Mouse (Mus musculus) hindlimb bud, embryonic 11.5 days (tissue): ENCODE measurements around the gene Dnttip2.

ENCODE experiments used
- DNase-seq: peaks from one replicate; pipeline ENCODE4 v3.0.0-alpha.2; 2012; ENCODE audit warnings: low read depth, low spot score; ENCODE audit errors: extremely low spot score

The Dnttip2 gene

DNA sequence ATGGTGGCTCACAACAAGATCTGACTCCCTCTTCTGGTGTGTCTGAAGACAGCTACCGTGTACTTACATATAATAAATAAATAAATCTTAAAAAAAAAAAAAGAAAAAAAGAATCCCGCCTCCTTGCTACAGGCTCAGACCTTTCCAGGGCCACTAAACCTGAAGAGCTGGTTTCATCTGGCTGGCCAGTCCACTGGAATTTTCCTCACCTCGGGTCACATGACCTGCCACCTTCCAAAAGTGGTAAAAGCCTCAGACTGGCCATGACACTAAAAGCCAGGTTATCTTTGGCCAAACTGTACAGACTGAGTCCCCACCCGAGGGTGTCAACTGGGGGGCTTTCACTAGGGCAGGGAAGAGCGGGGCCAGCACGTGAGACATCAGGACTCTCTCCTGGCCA is 49.7 kb downstream of the Dnttip2 start:
- DNase-seq, result no peak

DNA sequence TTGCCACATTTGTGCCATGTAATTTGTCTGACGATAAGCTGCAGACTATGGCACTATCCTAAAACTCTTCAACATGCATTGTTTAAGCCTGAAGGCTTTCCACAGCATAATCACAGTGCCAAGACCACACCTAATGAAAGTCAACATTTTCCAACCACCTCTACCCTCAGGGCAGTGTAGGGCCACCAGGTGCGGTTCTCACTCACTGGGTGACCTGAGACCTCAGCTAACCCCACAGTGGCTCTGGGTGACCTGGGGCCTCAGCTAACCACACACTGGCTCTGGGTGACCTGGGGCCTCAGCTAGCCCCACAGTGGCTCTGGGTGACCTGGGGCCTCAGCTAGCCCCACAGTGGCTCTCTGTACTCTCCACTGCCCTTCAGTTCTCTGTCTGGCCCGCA is 50.3 kb downstream of the Dnttip2 start:
- DNase-seq, result no peak

DNA sequence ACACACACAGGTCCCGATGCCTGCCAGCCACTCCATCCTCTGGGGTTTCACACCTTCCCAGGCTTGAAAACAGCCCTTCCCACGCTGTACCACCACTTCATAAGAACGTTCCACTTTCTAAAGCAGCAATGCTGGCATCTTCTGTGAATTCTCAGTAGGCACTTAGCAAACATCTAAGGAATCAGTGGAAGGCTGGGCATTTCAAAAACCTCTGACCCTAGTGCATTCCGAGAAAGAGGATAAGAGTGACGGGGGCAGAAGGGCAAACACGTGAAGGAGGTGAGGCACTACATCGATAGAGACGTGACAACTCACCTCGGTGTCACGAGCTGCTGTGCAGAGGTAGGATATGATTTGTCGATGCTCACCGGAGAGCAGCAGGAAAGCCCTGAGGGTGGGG is 56.3 kb downstream of the Dnttip2 start:
- no peak for DNase-seq

DNA sequence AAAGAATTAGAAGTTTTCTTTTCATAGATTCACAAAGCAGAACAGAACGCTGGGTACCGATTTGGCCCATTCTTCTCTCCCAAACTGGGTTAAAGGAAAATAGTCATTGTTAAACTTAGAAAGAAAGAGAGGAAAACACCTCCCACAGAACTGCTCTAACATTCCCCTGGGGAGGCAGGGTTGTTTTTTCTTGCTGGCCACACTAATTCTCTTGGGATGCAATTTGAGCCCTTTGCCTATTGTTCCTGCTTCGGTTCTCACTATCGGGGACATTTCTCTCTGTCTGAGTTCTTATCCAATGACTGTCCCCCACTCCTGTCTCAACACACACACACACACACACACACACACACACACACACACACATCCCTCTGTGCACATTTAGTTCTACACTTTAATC is 59.3 kb downstream of the Dnttip2 start:
- DNase-seq, result no peak

DNA sequence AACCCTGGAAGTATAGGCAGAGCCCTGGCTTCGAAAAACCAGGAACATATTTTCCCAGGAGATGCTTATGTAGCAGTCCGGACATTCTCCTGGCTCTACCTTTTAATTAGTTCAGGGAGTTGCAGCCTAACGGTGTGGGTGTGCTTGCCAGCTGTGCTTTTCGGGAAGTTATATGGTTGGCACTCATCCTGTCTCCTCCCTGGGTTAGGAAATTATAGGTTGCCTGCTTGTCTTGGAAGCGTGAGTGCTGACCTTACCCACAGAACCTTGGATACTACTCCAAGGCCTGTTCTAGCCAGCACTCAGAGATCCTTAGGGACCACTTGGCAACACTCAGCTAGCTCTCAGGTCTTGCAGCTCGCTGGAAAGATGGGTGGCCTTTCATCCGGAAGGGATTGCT is 59.7 kb downstream of the Dnttip2 start:
- no peak for DNase-seq

DNA sequence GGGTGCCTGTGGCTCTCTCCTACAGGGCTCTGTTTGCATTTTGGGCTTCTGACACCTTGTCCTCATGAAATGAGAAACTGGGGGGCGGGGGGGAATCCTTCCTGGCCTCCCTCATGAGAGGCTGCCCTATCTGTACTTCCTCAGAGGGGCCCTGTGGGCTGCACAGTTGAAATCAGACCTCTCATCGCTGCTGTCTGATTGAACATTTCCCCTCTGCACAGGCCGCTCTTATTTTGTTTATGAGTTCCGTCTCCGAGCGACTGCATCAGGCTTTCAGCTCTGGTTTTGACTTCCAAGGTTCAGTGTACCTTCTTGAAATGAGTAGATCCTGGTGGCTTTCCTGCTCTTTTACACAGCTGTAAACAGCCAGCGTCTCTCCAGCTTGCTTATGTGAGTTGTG is 60.2 kb downstream of the Dnttip2 start:
- DNase-seq, result no peak
